Mouse (Mus musculus): Measurements from ENCODE around the gene Lyrm4. TPM values are rescaled to one million over a fixed set of nuclear protein-coding genes. Genes with fewer than 3 reads are reported as not detected.

Lyrm4 gene
- polyA plus RNA-seq, 1 experiment from 2014 or later: 23.4 TPM

GRCm38 (mm10) chr13:36113181-36113580, 4.1 kb downstream of the Lyrm4 start:
- Histone ChIP-seq H3K4me3 (ENCODE audit: low read depth, low read length) (no peak overlapping the region), H3K4me2 (no peak overlapping the region), H3K9me3 (replicated peaks; ENCODE audit: control insufficient read depth, low read length) (no peaks in the 10 kb centered on the region), H3K9ac (ENCODE audit: low read depth, low read length) (no peak overlapping the region), H3K27me3 (ENCODE audit: control insufficient read depth, insufficient read depth, low read length) (no peaks in the 10 kb centered on the region), H3K27ac (ENCODE audit: low read depth, low read length) (no peak overlapping the region), H3K36me3 (ENCODE audit: control insufficient read depth, insufficient read depth, low read length) (no peaks in the 10 kb centered on the region), H3K4me1 (ENCODE audit: control insufficient read depth, insufficient read depth, low read length) (peaks cover 3% of the 10 kb centered on the region)
- ATAC-seq (replicated peaks; ENCODE audit: insufficient number of reproducible peaks, low FRiP score, low TSS enrichment): no peak
- WGBS (ENCODE audit: insufficient replicate concordance): 86% methylated on average over 5 of the region's 5 CpGs

GRCm38 (mm10) chr13:36111331-36111730, 6.0 kb downstream of the Lyrm4 start:
- no peak overlapping the region for H3K4me2 ChIP-seq
- no peak overlapping the region for H3K9ac ChIP-seq (ENCODE audit: low read depth, low read length)
- 87% methylated on average over 2 of the region's 2 CpGs for WGBS (ENCODE audit: insufficient replicate concordance)

GRCm38 (mm10) chr13:36108528-36108927, 8.8 kb downstream of the Lyrm4 start:
- H3K27ac ChIP-seq (ENCODE audit: low read depth, low read length): no peak overlapping the region
- no peaks in the 10 kb centered on the region for H3K36me3 ChIP-seq (ENCODE audit: control insufficient read depth, insufficient read depth, low read length)
- no peaks in the 10 kb centered on the region for H3K9me3 ChIP-seq (replicated peaks; ENCODE audit: control insufficient read depth, low read length)
- H3K4me1 ChIP-seq (ENCODE audit: control insufficient read depth, insufficient read depth, low read length): no peaks in the 10 kb centered on the region
- no peaks in the 10 kb centered on the region for H3K27me3 ChIP-seq (ENCODE audit: control insufficient read depth, insufficient read depth, low read length)
- WGBS (ENCODE audit: insufficient replicate concordance): 86% methylated on average over 4 of the region's 4 CpGs
- no peak overlapping the region for H3K4me3 ChIP-seq (ENCODE audit: low read depth, low read length)
- no peak overlapping the region for H3K9ac ChIP-seq (ENCODE audit: low read depth, low read length)
- ATAC-seq (replicated peaks; ENCODE audit: insufficient number of reproducible peaks, low FRiP score, low TSS enrichment): no peak
- no peak overlapping the region for H3K4me2 ChIP-seq

More at GRCm38 (mm10) chr13:36111331-36111730, 6.0 kb downstream of the Lyrm4 start:
- Histone ChIP-seq H3K27me3 (ENCODE audit: control insufficient read depth, insufficient read depth, low read length) (no peaks in the 10 kb centered on the region), H3K36me3 (ENCODE audit: control insufficient read depth, insufficient read depth, low read length) (no peaks in the 10 kb centered on the region), H3K4me3 (ENCODE audit: low read depth, low read length) (no peak overlapping the region), H3K9me3 (replicated peaks; ENCODE audit: control insufficient read depth, low read length) (no peaks in the 10 kb centered on the region), H3K27ac (ENCODE audit: low read depth, low read length) (no peak overlapping the region), H3K4me1 (ENCODE audit: control insufficient read depth, insufficient read depth, low read length) (peaks cover 3% of the 10 kb centered on the region)
- no peak for ATAC-seq (replicated peaks; ENCODE audit: insufficient number of reproducible peaks, low FRiP score, low TSS enrichment)

- no peak for ATAC-seq (replicated peaks; ENCODE audit: insufficient number of reproducible peaks, low FRiP score, low TSS enrichment)
- Histone ChIP-seq H3K27me3 (ENCODE audit: control insufficient read depth, insufficient read depth, low read length) (no peaks in the 10 kb centered on the region), H3K4me1 (ENCODE audit: control insufficient read depth, insufficient read depth, low read length) (no peaks in the 10 kb centered on the region), H3K4me3 (ENCODE audit: low read depth, low read length) (no peak overlapping the region), H3K27ac (ENCODE audit: low read depth, low read length) (no peak overlapping the region), H3K9ac (ENCODE audit: low read depth, low read length) (no peak overlapping the region), H3K4me2 (no peak overlapping the region), H3K9me3 (replicated peaks; ENCODE audit: control insufficient read depth, low read length) (no peaks in the 10 kb centered on the region), H3K36me3 (ENCODE audit: control insufficient read depth, insufficient read depth, low read length) (no peaks in the 10 kb centered on the region)
- WGBS (ENCODE audit: insufficient replicate concordance): 87% methylated on average over 6 of the region's 6 CpGs
Observed at GRCm38 (mm10) chr13:36105591-36105990, 11.7 kb downstream of the Lyrm4 start.

- no peak overlapping the region for H3K9ac ChIP-seq (ENCODE audit: low read depth, low read length)
- H3K4me1 ChIP-seq (ENCODE audit: control insufficient read depth, insufficient read depth, low read length): peaks cover 9% of the 10 kb centered on the region
- WGBS (ENCODE audit: insufficient replicate concordance): 29% methylated on average over 5 of the region's 5 CpGs
- no peaks in the 10 kb centered on the region for H3K36me3 ChIP-seq (ENCODE audit: control insufficient read depth, insufficient read depth, low read length)
- no peak for ATAC-seq (replicated peaks; ENCODE audit: insufficient number of reproducible peaks, low FRiP score, low TSS enrichment)
- no peaks in the 10 kb centered on the region for H3K9me3 ChIP-seq (replicated peaks; ENCODE audit: control insufficient read depth, low read length)
- H3K4me3 ChIP-seq (ENCODE audit: low read depth, low read length): no peak overlapping the region
- peak overlapping the region; percentile 64; the same call in 1 of the 2 replicates for H3K27ac ChIP-seq (ENCODE audit: low read depth, low read length)
- H3K4me2 ChIP-seq: peak overlapping the region; percentile 30
- H3K27me3 ChIP-seq (ENCODE audit: control insufficient read depth, insufficient read depth, low read length): no peaks in the 10 kb centered on the region
Observed at GRCm38 (mm10) chr13:36096684-36097383, 20.5 kb downstream of the Lyrm4 start.

- 76% methylated on average over 4 of the region's 4 CpGs for WGBS (ENCODE audit: insufficient replicate concordance)
Observed at GRCm38 (mm10) chr13:36088168-36088567, 29.2 kb downstream of the Lyrm4 start.

GRCm38 (mm10) chr13:36087427-36087826, 29.9 kb downstream of the Lyrm4 start:
- no peak overlapping the region for H3K4me2 ChIP-seq
- H3K9ac ChIP-seq (ENCODE audit: low read depth, low read length): no peak overlapping the region
- peaks cover 18% of the 10 kb centered on the region for H3K4me1 ChIP-seq (ENCODE audit: control insufficient read depth, insufficient read depth, low read length)
- no peak overlapping the region for H3K4me3 ChIP-seq (ENCODE audit: low read depth, low read length)
- H3K9me3 ChIP-seq (replicated peaks; ENCODE audit: control insufficient read depth, low read length): no peaks in the 10 kb centered on the region
- 80% methylated on average over 2 of the region's 2 CpGs for WGBS (ENCODE audit: insufficient replicate concordance)
- ATAC-seq (replicated peaks; ENCODE audit: insufficient number of reproducible peaks, low FRiP score, low TSS enrichment): no peak
- no peaks in the 10 kb centered on the region for H3K36me3 ChIP-seq (ENCODE audit: control insufficient read depth, insufficient read depth, low read length)
- H3K27ac ChIP-seq (ENCODE audit: low read depth, low read length): no peak overlapping the region
- no peaks in the 10 kb centered on the region for H3K27me3 ChIP-seq (ENCODE audit: control insufficient read depth, insufficient read depth, low read length)

More at GRCm38 (mm10) chr13:36088168-36088567, 29.2 kb downstream of the Lyrm4 start:
- H3K4me3 ChIP-seq (ENCODE audit: low read depth, low read length): no peak overlapping the region
- H3K27ac ChIP-seq (ENCODE audit: low read depth, low read length): no peak overlapping the region
- no peaks in the 10 kb centered on the region for H3K36me3 ChIP-seq (ENCODE audit: control insufficient read depth, insufficient read depth, low read length)
- no peak overlapping the region for H3K4me2 ChIP-seq
- peaks cover 18% of the 10 kb centered on the region for H3K4me1 ChIP-seq (ENCODE audit: control insufficient read depth, insufficient read depth, low read length)
- no peaks in the 10 kb centered on the region for H3K9me3 ChIP-seq (replicated peaks; ENCODE audit: control insufficient read depth, low read length)
- H3K9ac ChIP-seq (ENCODE audit: low read depth, low read length): no peak overlapping the region
- no peak for ATAC-seq (replicated peaks; ENCODE audit: insufficient number of reproducible peaks, low FRiP score, low TSS enrichment)
- H3K27me3 ChIP-seq (ENCODE audit: control insufficient read depth, insufficient read depth, low read length): no peaks in the 10 kb centered on the region

- H3K27ac ChIP-seq (ENCODE audit: low read depth, low read length): no peak overlapping the region
- H3K4me3 ChIP-seq (ENCODE audit: low read depth, low read length): no peak overlapping the region
- H3K36me3 ChIP-seq (ENCODE audit: control insufficient read depth, insufficient read depth, low read length): no peaks in the 10 kb centered on the region
- 76% methylated on average over 5 of the region's 5 CpGs for WGBS (ENCODE audit: insufficient replicate concordance)
- ATAC-seq (replicated peaks; ENCODE audit: insufficient number of reproducible peaks, low FRiP score, low TSS enrichment): no peak
- H3K9ac ChIP-seq (ENCODE audit: low read depth, low read length): no peak overlapping the region
- no peak overlapping the region for H3K4me2 ChIP-seq
- no peaks in the 10 kb centered on the region for H3K9me3 ChIP-seq (replicated peaks; ENCODE audit: control insufficient read depth, low read length)
- peaks cover 18% of the 10 kb centered on the region for H3K4me1 ChIP-seq (ENCODE audit: control insufficient read depth, insufficient read depth, low read length)
- no peaks in the 10 kb centered on the region for H3K27me3 ChIP-seq (ENCODE audit: control insufficient read depth, insufficient read depth, low read length)
Observed at GRCm38 (mm10) chr13:36086608-36087391, 30.5 kb downstream of the Lyrm4 start.
